Mouse (Mus musculus) WW6 (cell line): Measurements from ENCODE around the gene Pcnt.

Source experiments
- DNase-seq: peaks from one replicate; pipeline ENCODE4 v3.0.0-alpha.2; 2013; ENCODE audit warnings: low read depth, low spot score

Gene Pcnt

GRCm38 (mm10) chr10:76442178-76443088 is at the start of gene Pcnt:
Gene Pcnt (minus strand): TSS chr10:76442786.
- DNase-seq: peak; percentile 94

- DNase-seq: no peak
Measured at GRCm38 (mm10) chr10:76489205-76489604, 46.6 kb upstream of the Pcnt start.

- no peak for DNase-seq
Measured at GRCm38 (mm10) chr10:76488265-76488664, 45.7 kb upstream of the Pcnt start.

GRCm38 (mm10) chr10:76486302-76486701 is 43.7 kb upstream of the Pcnt start:
- DNase-seq: no peak

GRCm38 (mm10) chr10:76481480-76481879 is 38.9 kb upstream of the Pcnt start:
- DNase-seq: no peak

GRCm38 (mm10) chr10:76480851-76481250 is 38.3 kb upstream of the Pcnt start:
- DNase-seq: no peak

- no peak for DNase-seq
Measured at GRCm38 (mm10) chr10:76473759-76474158, 31.2 kb upstream of the Pcnt start.

GRCm38 (mm10) chr10:76468203-76469162 is 25.9 kb upstream of the Pcnt start, which contains the start of the genes Mcm3ap and Ybey:
Gene Mcm3ap (plus strand): TSS chr10:76468927.
Gene Ybey (minus strand): TSS chr10:76469114.
- peak; percentile 75 for DNase-seq

- DNase-seq: no peak
Measured at GRCm38 (mm10) chr10:76462721-76463120, 20.1 kb upstream of the Pcnt start.

GRCm38 (mm10) chr10:76462312-76462711 is 19.7 kb upstream of the Pcnt start:
- no peak for DNase-seq

- no peak for DNase-seq
Measured at GRCm38 (mm10) chr10:76461255-76461654, 18.7 kb upstream of the Pcnt start.

- no peak for DNase-seq
Measured at GRCm38 (mm10) chr10:76455289-76455688, 12.7 kb upstream of the Pcnt start.

GRCm38 (mm10) chr10:76448851-76449250 is 6.3 kb upstream of the Pcnt start, which contains the start of gene 2610028H24Rik:
Gene 2610028H24Rik (plus strand): TSS chr10:76449081.
- no peak for DNase-seq

GRCm38 (mm10) chr10:76447406-76448229 is 5.0 kb upstream of the Pcnt start:
- DNase-seq: no peak

GRCm38 (mm10) chr10:76445996-76446681 is 3.6 kb upstream of the Pcnt start:
- no peak for DNase-seq

GRCm38 (mm10) chr10:76440281-76440680 is 2.3 kb downstream of the Pcnt start, which contains the start of gene AC141477.1:
Gene AC141477.1 (minus strand): TSS chr10:76440444.
- DNase-seq: no peak

GRCm38 (mm10) chr10:76439107-76439890 is 3.3 kb downstream of the Pcnt start:
- peak; percentile 20 for DNase-seq

GRCm38 (mm10) chr10:76433925-76434324 is 8.7 kb downstream of the Pcnt start:
- no peak for DNase-seq

- no peak for DNase-seq
Measured at GRCm38 (mm10) chr10:76425674-76426073, 16.9 kb downstream of the Pcnt start.

GRCm38 (mm10) chr10:76416811-76417210 is 25.8 kb downstream of the Pcnt start:
- no peak for DNase-seq
